ENCODE assay signal across 10 mouse cellular contexts in genomic region chr3:138654610-138655371, GRCm38 (mm10).
DNase-seq lines count a peak whose midpoint lies in the region; ATAC-seq and TF ChIP-seq lines count a peak whose summit lies in the region.
"Had no signal": no experiment of that assay in that cellular context is flagged by ENCODE, and none has a peak within 500 bp of the region (broad histone marks: within the 10 kb centered on the region; RNA-seq: fewer than 3 reads in every experiment).

No protein-coding gene starts in this region.

- H3K4me2 ChIP-seq in hindbrain, embryonic 14.5 days (replicated peaks) = no peak overlapping the region
- H3K4me2 ChIP-seq in hindbrain, embryonic 12.5 days (replicated peaks) = no peak overlapping the region
- H3K4me2 ChIP-seq in neural tube, embryonic 11.5 days (ENCODE audit: low read depth) = no peak overlapping the region
- H3K4me2 ChIP-seq in forebrain, embryonic 14.5 days (ENCODE audit: low read length) = no peak overlapping the region
- H3K4me2 ChIP-seq in stomach, postnatal 0 days (replicated peaks; ENCODE audit: low read depth) = no peak overlapping the region
- H3K4me2 ChIP-seq: neural tube, embryonic 12.5 days had no signal

- 0 out of 2 replicates have a peak overlapping the region, but pooled peaks have one; percentile 14 for H3K27ac ChIP-seq in hindbrain, embryonic 14.5 days
- no peak overlapping the region for H3K27ac ChIP-seq in hindbrain, embryonic 12.5 days
- H3K27ac ChIP-seq in neural tube, embryonic 11.5 days (ENCODE audit: low read depth, low read length) = no peak overlapping the region
- no peak overlapping the region for H3K27ac ChIP-seq in forebrain, embryonic 14.5 days (ENCODE audit: low read depth, low read length)
- 0 out of 2 replicates have a peak overlapping the region, but pooled peaks have one; percentile 30 for H3K27ac ChIP-seq in stomach, postnatal 0 days (replicated peaks)
- H3K27ac ChIP-seq in thymus, adult 2 months (ENCODE audit: control insufficient read depth, insufficient read depth, low read length) = no peak overlapping the region
- H3K27ac ChIP-seq in left cerebral cortex, adult 2 months = no peak overlapping the region; the same call in 1 of the 2 replicates
- H3K27ac ChIP-seq: neural tube, embryonic 12.5 days had no signal

- 69% methylated on average over 16 of the region's 16 CpGs for WGBS in hindbrain, embryonic 14.5 days
- 72% methylated on average over 16 of the region's 16 CpGs for WGBS in hindbrain, embryonic 12.5 days
- WGBS in neural tube, embryonic 11.5 days = 75% methylated on average over 16 of the region's 16 CpGs
- WGBS in forebrain, embryonic 14.5 days = 59% methylated on average over 16 of the region's 16 CpGs
- 50% methylated on average over 16 of the region's 16 CpGs for WGBS in stomach, postnatal 0 days
- 93% methylated on average over 16 of the region's 16 CpGs for WGBS in thymus, adult 2 months

- no peaks in the 10 kb centered on the region for H3K36me3 ChIP-seq in hindbrain, embryonic 14.5 days (replicated peaks; ENCODE audit: control insufficient read depth, insufficient read depth)
- H3K36me3 ChIP-seq in hindbrain, embryonic 12.5 days = no peaks in the 10 kb centered on the region
- H3K36me3 ChIP-seq in neural tube, embryonic 11.5 days (ENCODE audit: control insufficient read depth, insufficient read depth, low read length) = no peaks in the 10 kb centered on the region
- H3K36me3 ChIP-seq in forebrain, embryonic 14.5 days (ENCODE audit: control insufficient read depth, insufficient read depth, low read length) = no peaks in the 10 kb centered on the region
- no peaks in the 10 kb centered on the region for H3K36me3 ChIP-seq in stomach, postnatal 0 days (ENCODE audit: control insufficient read depth, insufficient read depth, low read length)
- H3K36me3 ChIP-seq in thymus, adult 2 months (ENCODE audit: control insufficient read depth, insufficient read depth, low read length) = no peaks in the 10 kb centered on the region
- H3K36me3 ChIP-seq: neural tube, embryonic 12.5 days had no signal

- H3K4me1 ChIP-seq in hindbrain, embryonic 14.5 days (replicated peaks; ENCODE audit: control insufficient read depth, insufficient read depth, low read length) = peaks cover 3% of the 10 kb centered on the region; the same call in 1 of the 2 replicates
- no peaks in the 10 kb centered on the region for H3K4me1 ChIP-seq in hindbrain, embryonic 12.5 days
- no peaks in the 10 kb centered on the region for H3K4me1 ChIP-seq in neural tube, embryonic 11.5 days (ENCODE audit: control insufficient read depth, insufficient read depth, low read length)
- 0 out of 2 replicates have a peak, but pooled peaks cover 4% of the 10 kb centered on the region for H3K4me1 ChIP-seq in forebrain, embryonic 14.5 days (ENCODE audit: control insufficient read depth, insufficient read depth, low read length)
- H3K4me1 ChIP-seq in stomach, postnatal 0 days (replicated peaks; ENCODE audit: control insufficient read depth, insufficient read depth) = no peaks in the 10 kb centered on the region
- H3K4me1 ChIP-seq in thymus, adult 2 months (replicated peaks; ENCODE audit: control insufficient read depth, insufficient read depth, low read length) = no peaks in the 10 kb centered on the region
- H3K4me1 ChIP-seq: neural tube, embryonic 12.5 days had no signal

- peak; percentile 40 for DNase-seq in hindbrain, embryonic 14.5 days (ENCODE audit: low spot score)
- DNase-seq in neural tube, embryonic 11.5 days (ENCODE audit: low spot score) = peak; percentile 21
- DNase-seq in neural tube, embryonic 10.5 days (ENCODE audit: extremely low spot score, low spot score) = no peak
- peak; percentile 72 for DNase-seq in forebrain, embryonic 14.5 days (ENCODE audit: low spot score)
- peak; percentile 26 for DNase-seq in stomach, postnatal 0 days (ENCODE audit: low spot score)
- DNase-seq in thymus, adult 2 months = no peak
- no peak for DNase-seq in left cerebral cortex, adult 2 months (ENCODE audit: extremely low spot score in 1 of 2, low spot score in 2 of 2)
- DNase-seq: cerebellum, adult 2 months had no signal

- no peaks in the 10 kb centered on the region for H3K27me3 ChIP-seq in hindbrain, embryonic 14.5 days (ENCODE audit: control insufficient read depth, insufficient read depth, low read length)
- H3K27me3 ChIP-seq in hindbrain, embryonic 12.5 days = no peaks in the 10 kb centered on the region
- no peaks in the 10 kb centered on the region for H3K27me3 ChIP-seq in neural tube, embryonic 11.5 days (ENCODE audit: control insufficient read depth, insufficient read depth, low read length)
- no peaks in the 10 kb centered on the region for H3K27me3 ChIP-seq in forebrain, embryonic 14.5 days (replicated peaks; ENCODE audit: control insufficient read depth, insufficient read depth, low read length)
- no peaks in the 10 kb centered on the region for H3K27me3 ChIP-seq in stomach, postnatal 0 days (ENCODE audit: control insufficient read depth, insufficient read depth, low read length)
- no peaks in the 10 kb centered on the region for H3K27me3 ChIP-seq in thymus, adult 2 months (ENCODE audit: control insufficient read depth, insufficient read depth, low read length)
- H3K27me3 ChIP-seq: neural tube, embryonic 12.5 days had no signal

- no peak for TF ChIP-seq POLR2A in thymus, adult 2 months (IDR thresholded peaks at IDR 0.05; ENCODE audit: control insufficient read depth, extremely low read depth, insufficient read depth, low read length, poor library complexity)

- no peak overlapping the region for H3K9ac ChIP-seq in hindbrain, embryonic 14.5 days
- H3K9ac ChIP-seq in hindbrain, embryonic 12.5 days = no peak overlapping the region
- no peak overlapping the region for H3K9ac ChIP-seq in neural tube, embryonic 11.5 days (ENCODE audit: low read length)
- no peak overlapping the region for H3K9ac ChIP-seq in forebrain, embryonic 14.5 days (ENCODE audit: low read length)
- H3K9ac ChIP-seq in stomach, postnatal 0 days (ENCODE audit: low read length) = no peak overlapping the region
- H3K9ac ChIP-seq: neural tube, embryonic 12.5 days had no signal

- no peak for TF ChIP-seq CTCF in stomach, postnatal 0 days (IDR thresholded peaks at IDR 0.05; ENCODE audit: low read depth)
- no peak for TF ChIP-seq CTCF in thymus, adult 2 months (IDR thresholded peaks at IDR 0.05; ENCODE audit: borderline replicate concordance, control insufficient read depth, extremely low read depth, insufficient read depth, low read length, poor library complexity)
- no peak for TF ChIP-seq CTCF in left cerebral cortex, adult 2 months (IDR thresholded peaks at IDR 0.05)

- TF ChIP-seq EP300 in stomach, postnatal 0 days (optimal IDR thresholded peaks at IDR 0.05) = no peak

- peak; percentile 27; the same call in 1 of the 2 replicates for ATAC-seq in hindbrain, embryonic 14.5 days (ENCODE audit: low FRiP score)
- no peak for ATAC-seq in hindbrain, embryonic 12.5 days (ENCODE audit: low FRiP score)
- ATAC-seq in neural tube, embryonic 11.5 days (ENCODE audit: insufficient read depth, low FRiP score, low TSS enrichment) = no peak
- ATAC-seq in forebrain, embryonic 14.5 days = peak; percentile 63; the same call in 1 of the 2 replicates
- ATAC-seq in stomach, postnatal 0 days (ENCODE audit: low FRiP score, low TSS enrichment) = peak; percentile 29; the same call in 1 of the 2 replicates

- intact Hi-C loops in left cerebral cortex, adult 2 months (cut with DNase I) = loop anchor here (5.0 kb wide), 1 partner anchor 63 kb away; no protein-coding TSS in a partner anchor

- peaks cover 10% of the 10 kb centered on the region; the same call in 1 of the 2 replicates for H3K9me3 ChIP-seq in hindbrain, embryonic 14.5 days (ENCODE audit: control insufficient read depth, low read length)
- H3K9me3 ChIP-seq in hindbrain, embryonic 12.5 days (replicated peaks) = peaks cover 5% of the 10 kb centered on the region
- no peaks in the 10 kb centered on the region for H3K9me3 ChIP-seq in neural tube, embryonic 11.5 days (ENCODE audit: control insufficient read depth, low read length)
- H3K9me3 ChIP-seq in forebrain, embryonic 14.5 days (replicated peaks; ENCODE audit: control insufficient read depth, low read length) = no peaks in the 10 kb centered on the region
- no peaks in the 10 kb centered on the region for H3K9me3 ChIP-seq in stomach, postnatal 0 days (ENCODE audit: control insufficient read depth, low read length)

- no peak overlapping the region for H3K4me3 ChIP-seq in hindbrain, embryonic 14.5 days (replicated peaks; ENCODE audit: low read length)
- H3K4me3 ChIP-seq in hindbrain, embryonic 12.5 days = no peak overlapping the region
- H3K4me3 ChIP-seq in neural tube, embryonic 11.5 days (ENCODE audit: low read depth, low read length) = no peak overlapping the region
- H3K4me3 ChIP-seq in forebrain, embryonic 14.5 days (ENCODE audit: low read depth, low read length) = no peak overlapping the region
- H3K4me3 ChIP-seq in stomach, postnatal 0 days (ENCODE audit: low read depth, low read length) = no peak overlapping the region
- no peak overlapping the region for H3K4me3 ChIP-seq in thymus, adult 2 months (ENCODE audit: control insufficient read depth, insufficient read depth, low read length)
- H3K4me3 ChIP-seq in left cerebral cortex, adult 2 months = no peak overlapping the region
- H3K4me3 ChIP-seq: neural tube, embryonic 12.5 days had no signal

Comparison
In these comparisons a context has a peak if more than half of its experiments do, and no peak if none do; other contexts are left out.
1. ATAC-seq: peak in hindbrain, embryonic 14.5 days (single experiment), forebrain, embryonic 14.5 days (single experiment) and stomach, postnatal 0 days (single experiment); none in hindbrain, embryonic 12.5 days (single experiment) and neural tube, embryonic 11.5 days (single experiment).
2. DNase-seq: peak in hindbrain, embryonic 14.5 days (single experiment), neural tube, embryonic 11.5 days (single experiment), forebrain, embryonic 14.5 days (single experiment) and stomach, postnatal 0 days (single experiment); none in neural tube, embryonic 10.5 days (single experiment), thymus, adult 2 months (single experiment) and left cerebral cortex, adult 2 months (0 of 2).
3. H3K27ac ChIP-seq: peak in hindbrain, embryonic 14.5 days (single experiment) and stomach, postnatal 0 days (single experiment); none in hindbrain, embryonic 12.5 days (single experiment), neural tube, embryonic 11.5 days (single experiment), forebrain, embryonic 14.5 days (single experiment), thymus, adult 2 months (single experiment) and left cerebral cortex, adult 2 months (single experiment).